Mouse (Mus musculus): Measurements from ENCODE around the gene Vmn2r91. TPM values are rescaled to one million over a fixed set of nuclear protein-coding genes. Genes with fewer than 3 reads are reported as not detected.

Vmn2r91 gene
- polyA plus RNA-seq (2015; fragmentation: Illumina TruSeq; extraction: RNeasy Lipid Tissue Mini Kit (QIAGEN cat#74804); ENCODE audit: insufficient read depth, low read depth, low replicate concordance) = not detected

DNA sequence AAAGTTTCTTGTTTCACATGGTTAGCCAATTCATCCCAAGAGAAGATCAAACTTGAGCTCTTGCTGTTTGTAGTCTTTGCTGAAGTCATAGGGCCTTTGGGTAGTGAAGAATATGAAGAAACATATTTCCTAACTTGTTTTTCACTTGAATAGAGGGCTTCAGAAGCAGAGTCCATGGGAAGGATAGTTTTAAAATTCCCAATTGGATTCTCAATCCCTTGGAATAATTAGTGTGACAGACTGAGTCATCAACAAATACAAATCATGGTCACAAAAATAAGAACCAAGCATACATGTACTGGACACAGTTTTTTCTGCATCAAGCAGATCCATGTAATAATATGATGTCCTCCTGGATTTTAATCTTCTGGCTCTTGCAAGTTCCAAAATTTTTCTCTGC is at the start of gene Vmn2r91:
TSS of gene Vmn2r91 (plus strand) at position 301 of the 400 bp plus-strand sequence.

DNA sequence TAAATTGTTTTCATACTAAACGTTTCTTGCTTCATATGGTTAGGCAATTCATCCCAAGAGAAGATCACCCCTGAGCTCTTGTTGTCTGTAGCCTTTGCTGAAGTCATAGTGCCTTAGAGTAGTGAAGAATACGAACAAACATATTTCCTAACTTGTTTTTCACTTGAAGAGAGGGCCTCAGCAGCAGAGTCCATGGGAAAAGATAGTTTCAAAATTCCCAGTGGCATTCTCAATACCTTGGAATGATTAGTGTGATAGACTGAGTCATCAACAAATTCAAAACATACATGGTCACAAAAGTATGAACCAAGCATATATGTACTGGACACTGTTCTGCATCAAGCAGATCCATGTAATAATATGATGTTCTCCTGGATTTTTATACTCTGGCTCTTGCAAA is 35.7 kb upstream of the Vmn2r91 start, which contains the start of gene Vmn2r124:
TSS of gene Vmn2r124 (plus strand) at position 301 of the 400 bp plus-strand sequence.

GRCm38 (mm10) chr17:18151587-18151986 is 66.8 kb downstream of the Vmn2r91 start, which contains the start of gene Vmn2r92:
Gene Vmn2r92 (plus strand): TSS chr17:18151887.

Other genes with a start within 250 kb of the Vmn2r91 start
- 1.0 TPM for gene Has1, start 229.8 kb upstream of the Vmn2r91 start, polyA plus RNA-seq (2015; fragmentation: Illumina TruSeq; extraction: RNeasy Lipid Tissue Mini Kit (QIAGEN cat#74804); ENCODE audit: insufficient read depth, low read depth, low replicate concordance)
- gene Fpr1, start 201.1 kb upstream of the Vmn2r91 start, polyA plus RNA-seq (2015; fragmentation: Illumina TruSeq; extraction: RNeasy Lipid Tissue Mini Kit (QIAGEN cat#74804); ENCODE audit: insufficient read depth, low read depth, low replicate concordance) = not detected
- not detected for gene Fpr2, start 197.2 kb upstream of the Vmn2r91 start, polyA plus RNA-seq (2015; fragmentation: Illumina TruSeq; extraction: RNeasy Lipid Tissue Mini Kit (QIAGEN cat#74804); ENCODE audit: insufficient read depth, low read depth, low replicate concordance)
- gene Fpr3, start 197.2 kb upstream of the Vmn2r91 start, polyA plus RNA-seq (2015; fragmentation: Illumina TruSeq; extraction: RNeasy Lipid Tissue Mini Kit (QIAGEN cat#74804); ENCODE audit: insufficient read depth, low read depth, low replicate concordance) = not detected
- gene Fpr-rs4, start 63.3 kb upstream of the Vmn2r91 start, polyA plus RNA-seq (2015; fragmentation: Illumina TruSeq; extraction: RNeasy Lipid Tissue Mini Kit (QIAGEN cat#74804); ENCODE audit: insufficient read depth, low read depth, low replicate concordance) = not detected
- gene Vmn2r124, start 35.6 kb upstream of the Vmn2r91 start, polyA plus RNA-seq (2015; fragmentation: Illumina TruSeq; extraction: RNeasy Lipid Tissue Mini Kit (QIAGEN cat#74804); ENCODE audit: insufficient read depth, low read depth, low replicate concordance) = not detected
- gene Vmn2r92, start 66.9 kb downstream of the Vmn2r91 start, polyA plus RNA-seq (2015; fragmentation: Illumina TruSeq; extraction: RNeasy Lipid Tissue Mini Kit (QIAGEN cat#74804); ENCODE audit: insufficient read depth, low read depth, low replicate concordance) = not detected
- gene Vmn2r94, start 192.7 kb downstream of the Vmn2r91 start, polyA plus RNA-seq (2015; fragmentation: Illumina TruSeq; extraction: RNeasy Lipid Tissue Mini Kit (QIAGEN cat#74804); ENCODE audit: insufficient read depth, low read depth, low replicate concordance) = not detected
- not detected for gene Vmn2r93, start 213.1 kb downstream of the Vmn2r91 start, polyA plus RNA-seq (2015; fragmentation: Illumina TruSeq; extraction: RNeasy Lipid Tissue Mini Kit (QIAGEN cat#74804); ENCODE audit: insufficient read depth, low read depth, low replicate concordance)